In the genomic region with DNA sequence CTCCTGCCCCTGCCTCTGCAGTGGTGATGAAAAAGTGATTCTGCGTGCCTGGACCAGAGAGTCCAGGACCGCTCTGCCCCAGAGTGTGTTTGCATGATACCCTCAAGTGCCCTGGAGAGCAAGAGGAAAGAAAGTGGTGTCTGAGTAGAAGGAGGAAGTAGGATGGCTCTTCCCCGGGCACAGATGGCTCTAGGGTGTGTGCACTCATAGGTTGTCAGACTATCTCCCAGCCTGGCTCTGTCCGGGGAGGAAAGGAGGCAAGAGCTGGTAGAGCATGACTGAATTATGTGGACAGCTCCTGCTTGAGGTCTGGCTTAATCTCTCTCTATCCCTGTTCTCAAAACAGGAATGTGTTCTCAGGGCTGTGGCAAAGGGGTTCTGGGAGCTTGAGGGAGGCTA, we compare ENCODE assay signal across 10 mouse cellular contexts. TPM values are rescaled to one million over a fixed set of nuclear protein-coding genes. Genes with fewer than 3 reads are reported as not detected.
DNase-seq lines count a peak whose midpoint lies in the region; ATAC-seq lines count a peak whose summit lies in the region.
"Had no signal": no experiment of that assay in that cellular context is flagged by ENCODE, and none has a peak within 500 bp of the region (broad histone marks: within the 10 kb centered on the region; RNA-seq: fewer than 3 reads in every experiment).

No protein-coding gene starts in this region.

- no peak for DNase-seq in kidney, postnatal 10 days
- peak; percentile 14 for DNase-seq in thymus, postnatal 0 days (ENCODE audit: low spot score)
- DNase-seq in thymus, postnatal 4 days, result no peak
- DNase-seq in adrenal gland, adult 18-20 months (ENCODE audit: low spot score in 2 of 2), result no peak

- peaks cover 5% of the 10 kb centered on the region; the same call in 1 of the 2 replicates for H3K4me1 ChIP-seq in kidney, embryonic 16.5 days (ENCODE audit: insufficient read depth, low read length)
- H3K4me1 ChIP-seq in liver, embryonic 16.5 days (ENCODE audit: control insufficient read depth, low read depth, low read length), result no peaks in the 10 kb centered on the region
- no peaks in the 10 kb centered on the region for H3K4me1 ChIP-seq in forebrain, embryonic 15.5 days
- H3K4me1 ChIP-seq: neural tube, embryonic 13.5 days had no signal

- no peak overlapping the region for H3K4me3 ChIP-seq in kidney, embryonic 16.5 days (ENCODE audit: low read length)
- H3K4me3 ChIP-seq in liver, embryonic 16.5 days (ENCODE audit: low read depth, low read length), result no peak overlapping the region
- no peak overlapping the region for H3K4me3 ChIP-seq in forebrain, embryonic 15.5 days
- H3K4me3 ChIP-seq: erythroblast, embryonic 14.5 days; neural tube, embryonic 13.5 days had no signal

- H3K4me2 ChIP-seq in kidney, embryonic 16.5 days (replicated peaks; ENCODE audit: low read depth, low read length), result no peak overlapping the region
- no peak overlapping the region for H3K4me2 ChIP-seq in liver, embryonic 16.5 days (ENCODE audit: low read depth, low read length)
- no peak overlapping the region for H3K4me2 ChIP-seq in forebrain, embryonic 15.5 days (replicated peaks)
- H3K4me2 ChIP-seq: neural tube, embryonic 13.5 days had no signal

- peaks cover 16% of the 10 kb centered on the region; the same call in 1 of the 2 replicates for H3K36me3 ChIP-seq in kidney, embryonic 16.5 days (ENCODE audit: insufficient read depth, low read length)
- peaks cover 6% of the 10 kb centered on the region for H3K36me3 ChIP-seq in liver, embryonic 16.5 days (ENCODE audit: control insufficient read depth, insufficient read depth)
- H3K36me3 ChIP-seq in forebrain, embryonic 15.5 days, result peaks cover 17% of the 10 kb centered on the region

- 0 out of 2 replicates have a peak overlapping the region, but pooled peaks have one; percentile 18 for H3K9ac ChIP-seq in kidney, embryonic 16.5 days (replicated peaks; ENCODE audit: low read length)
- no peak overlapping the region for H3K9ac ChIP-seq in liver, embryonic 16.5 days (ENCODE audit: low read depth, low read length)
- H3K9ac ChIP-seq in forebrain, embryonic 15.5 days (replicated peaks), result no peak overlapping the region
- H3K9ac ChIP-seq: neural tube, embryonic 13.5 days had no signal

- no peaks in the 10 kb centered on the region for H3K27me3 ChIP-seq in kidney, embryonic 16.5 days (ENCODE audit: insufficient read depth, low read length)
- H3K27me3 ChIP-seq in liver, embryonic 16.5 days (ENCODE audit: control insufficient read depth, insufficient read depth, low read depth, low read length), result no peaks in the 10 kb centered on the region
- no peaks in the 10 kb centered on the region for H3K27me3 ChIP-seq in forebrain, embryonic 15.5 days
- H3K27me3 ChIP-seq: neural tube, embryonic 13.5 days had no signal

- H3K9me3 ChIP-seq in kidney, embryonic 16.5 days (ENCODE audit: low read length), result no peaks in the 10 kb centered on the region
- H3K9me3 ChIP-seq in liver, embryonic 16.5 days (replicated peaks; ENCODE audit: control insufficient read depth, low read length), result no peaks in the 10 kb centered on the region
- no peaks in the 10 kb centered on the region for H3K9me3 ChIP-seq in forebrain, embryonic 15.5 days
- H3K9me3 ChIP-seq: neural tube, embryonic 13.5 days had no signal

- H3K27ac ChIP-seq in kidney, embryonic 16.5 days (ENCODE audit: low read length), result no peak overlapping the region
- peak overlapping the region; percentile 58 for H3K27ac ChIP-seq in liver, embryonic 16.5 days (ENCODE audit: low read length)
- H3K27ac ChIP-seq in forebrain, embryonic 15.5 days (replicated peaks), result no peak overlapping the region
- H3K27ac ChIP-seq: neural tube, embryonic 13.5 days had no signal

- ATAC-seq in kidney, embryonic 16.5 days (ENCODE audit: low FRiP score, low TSS enrichment), result peak; percentile 58; the same call in 1 of the 2 replicates
- ATAC-seq in liver, embryonic 16.5 days (ENCODE audit: low read depth), result 0 out of 2 replicates have a peak, but pooled peaks have one; percentile 35
- ATAC-seq in forebrain, embryonic 15.5 days (replicated peaks), result no peak

- 49% methylated on average over 4 of the region's 4 CpGs for WGBS in kidney, embryonic 16.5 days
- WGBS in liver, embryonic 16.5 days (ENCODE audit: insufficient replicate concordance), result 38% methylated on average over 4 of the region's 4 CpGs
- WGBS in forebrain, embryonic 15.5 days, result 85% methylated on average over 4 of the region's 4 CpGs

RNA-seq across cellular contexts. Expression of a gene that starts 12.1 kb away (rescaled TPM):
- 107 and 108 TPM in 2 replicates for polyA plus RNA-seq in kidney, embryonic 16.5 days (2015; fragmentation: Nextera tagmentation; extraction: Ambion mirVana)
- polyA plus RNA-seq in thymus, postnatal 0 days (2015; fragmentation: Nextera tagmentation; extraction: Ambion mirVana), result 119 and 123 TPM in 2 replicates
- polyA plus RNA-seq in liver, embryonic 16.5 days (2015; fragmentation: Nextera tagmentation; extraction: Ambion mirVana), result 51.2 and 51.9 TPM in 2 replicates
- total RNA-seq in adrenal gland, adult 18-20 months (2021), result 10 to 100 TPM; 59.7 to 62.5 TPM
- 154 and 159 TPM in 2 replicates for polyA plus RNA-seq in forebrain, embryonic 15.5 days (2015; fragmentation: Nextera tagmentation; extraction: Ambion mirVana)

RNA-seq across cellular contexts. Expression of a gene that starts 18.1 kb away (rescaled TPM):
- polyA plus RNA-seq in kidney, embryonic 16.5 days (2015; fragmentation: Nextera tagmentation; extraction: Ambion mirVana), result 53.8 and 55.4 TPM in 2 replicates
- 36.9 and 40.5 TPM in 2 replicates for polyA plus RNA-seq in thymus, postnatal 0 days (2015; fragmentation: Nextera tagmentation; extraction: Ambion mirVana)
- polyA plus RNA-seq in liver, embryonic 16.5 days (2015; fragmentation: Nextera tagmentation; extraction: Ambion mirVana), result 32.8 and 33.0 TPM in 2 replicates
- 100 to 1,000 TPM in 1 of 2 experiments, 10 to 100 TPM in 1; 94.4 to 162 TPM for total RNA-seq in adrenal gland, adult 18-20 months (2021)
- polyA plus RNA-seq in forebrain, embryonic 15.5 days (2015; fragmentation: Nextera tagmentation; extraction: Ambion mirVana), result 40.2 and 41.2 TPM in 2 replicates

RNA-seq across cellular contexts. Expression of a gene that starts 23.3 kb away (rescaled TPM):
- 33.5 and 37.0 TPM in 2 replicates for polyA plus RNA-seq in kidney, embryonic 16.5 days (2015; fragmentation: Nextera tagmentation; extraction: Ambion mirVana)
- polyA plus RNA-seq in thymus, postnatal 0 days (2015; fragmentation: Nextera tagmentation; extraction: Ambion mirVana), result 0.27 and 0.74 TPM in 2 replicates
- 3.4 and 5.0 TPM in 2 replicates for polyA plus RNA-seq in liver, embryonic 16.5 days (2015; fragmentation: Nextera tagmentation; extraction: Ambion mirVana)
- total RNA-seq in adrenal gland, adult 18-20 months (2021), result 10 to 100 TPM; 49.3 to 55.5 TPM
- 23.9 and 25.2 TPM in 2 replicates for polyA plus RNA-seq in forebrain, embryonic 15.5 days (2015; fragmentation: Nextera tagmentation; extraction: Ambion mirVana)
- polyA plus RNA-seq: inflammation-experienced regulatory T-cells, adult 6 months had no signal
